Mouse (Mus musculus): ENCODE data around the gene Tenm4. TPM values are rescaled to one million over a fixed set of nuclear protein-coding genes. Genes with fewer than 3 reads are reported as not detected.

Tenm4 gene
- polyA plus RNA-seq, 1 experiment from 2014 or later, result 49.7 TPM

GRCm38 (mm10) chr7:96523673-96524072 is 352.6 kb downstream of the Tenm4 start:
- Histone ChIP-seq H3K27me3 (replicated peaks) (no peaks in the 10 kb centered on the region), H3K36me3 (no peaks in the 10 kb centered on the region), H3K4me3 (replicated peaks) (no peak overlapping the region), H3K27ac (replicated peaks) (no peak overlapping the region), H3K4me1 (0 out of 2 replicates have a peak, but pooled peaks cover 5% of the 10 kb centered on the region), H3K4me2 (no peak overlapping the region), H3K9ac (replicated peaks) (no peak overlapping the region), H3K9me3 (replicated peaks) (no peaks in the 10 kb centered on the region)
- WGBS, result 79% methylated on average over 2 of the region's 2 CpGs
- no peak for ATAC-seq (ENCODE audit: low FRiP score)

DNA sequence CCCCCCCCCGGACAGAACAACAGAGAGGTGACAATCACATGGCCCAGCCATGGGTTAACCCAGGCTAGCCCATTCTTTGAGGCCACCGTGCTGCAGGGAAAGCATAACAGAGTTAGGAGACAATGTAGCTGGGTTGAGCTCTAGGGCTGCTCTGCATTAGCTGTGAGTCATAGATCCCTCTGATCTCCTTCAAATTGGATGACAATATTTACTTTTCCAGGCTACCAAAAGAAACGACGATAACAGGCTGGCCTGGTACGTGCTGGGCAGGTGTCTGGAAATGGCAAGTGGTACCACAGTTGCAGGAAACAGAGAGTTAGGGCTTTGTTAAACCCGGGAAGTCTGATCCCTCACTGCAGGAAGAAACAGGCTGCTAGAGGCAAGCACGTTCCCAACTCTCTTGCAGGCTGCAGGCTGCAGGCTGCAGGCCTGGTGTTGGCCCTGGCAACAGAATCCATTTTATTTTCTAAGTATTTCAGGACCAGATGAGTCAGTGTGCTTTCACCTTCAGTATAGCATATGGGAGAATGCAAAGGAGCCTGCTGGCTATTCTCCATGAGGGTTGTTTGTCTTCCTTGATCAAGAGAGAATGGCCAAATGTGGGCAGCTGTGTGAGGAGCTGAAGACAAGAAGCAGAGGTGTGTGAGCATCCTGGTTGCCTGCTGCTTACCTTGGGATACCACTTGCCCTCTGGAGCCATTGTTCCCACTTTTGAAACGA is 353.6 kb downstream of the Tenm4 start:
- no peaks in the 10 kb centered on the region for H3K36me3 ChIP-seq
- 78% methylated on average over 8 of the region's 8 CpGs for WGBS
- no peak overlapping the region for H3K27ac ChIP-seq (replicated peaks)
- H3K4me1 ChIP-seq, result 0 out of 2 replicates have a peak, but pooled peaks cover 5% of the 10 kb centered on the region
- H3K4me3 ChIP-seq (replicated peaks), result no peak overlapping the region
- H3K4me2 ChIP-seq, result no peak overlapping the region
- no peaks in the 10 kb centered on the region for H3K27me3 ChIP-seq (replicated peaks)
- ATAC-seq (ENCODE audit: low FRiP score), result no peak
- H3K9me3 ChIP-seq (replicated peaks), result no peaks in the 10 kb centered on the region
- H3K9ac ChIP-seq (replicated peaks), result no peak overlapping the region

- ATAC-seq (ENCODE audit: low FRiP score), result no peak
- WGBS, result 52% methylated on average over 1 of the region's 1 CpGs
- H3K27ac ChIP-seq (replicated peaks), result no peak overlapping the region
Observed at GRCm38 (mm10) chr7:96525344-96525743, 354.3 kb downstream of the Tenm4 start.

DNA sequence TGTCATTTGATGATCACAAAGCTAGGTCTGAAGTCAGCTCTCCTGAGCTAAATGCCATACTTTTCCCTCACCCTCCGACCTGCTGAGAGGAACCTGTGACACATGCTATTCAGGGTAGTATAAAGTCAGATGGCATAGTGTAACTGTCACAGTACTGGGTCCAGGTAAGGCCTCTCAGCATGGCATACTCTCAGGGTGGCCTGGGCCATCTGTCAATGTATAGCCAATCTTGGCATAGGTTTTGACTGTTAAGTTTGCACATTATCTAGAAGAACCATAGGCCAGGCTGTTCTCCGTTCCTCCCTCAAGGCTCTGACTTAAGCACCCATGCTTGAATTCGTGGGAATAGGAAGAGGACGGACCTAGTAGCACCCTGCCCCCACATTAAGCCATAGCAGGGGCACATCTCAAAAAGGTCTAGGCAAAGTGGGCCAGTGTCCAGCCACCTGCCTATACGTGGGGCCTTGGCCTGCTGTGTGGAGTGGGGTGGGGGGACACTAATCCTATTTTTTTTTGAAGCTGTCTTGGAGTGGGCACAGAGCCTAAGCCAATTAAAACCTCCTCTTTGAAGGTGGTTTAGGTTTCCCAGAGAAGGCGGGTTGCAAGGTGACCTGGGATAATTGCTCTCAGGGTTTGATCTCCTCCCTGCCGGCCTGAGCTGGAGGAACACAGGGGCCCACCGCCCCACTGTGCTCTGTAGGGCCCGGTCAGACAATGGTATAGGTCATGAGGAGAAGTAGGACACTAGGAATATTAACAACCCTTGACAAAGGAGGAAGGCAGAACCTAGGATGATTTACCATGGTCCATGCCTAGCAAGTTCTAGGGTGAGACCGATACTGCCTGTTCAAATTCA is 359.8 kb downstream of the Tenm4 start:
- WGBS, result 56% methylated on average over 10 of the region's 10 CpGs
- H3K36me3 ChIP-seq, result no peaks in the 10 kb centered on the region
- no peak for ATAC-seq (ENCODE audit: low FRiP score)
- H3K9me3 ChIP-seq (replicated peaks), result no peaks in the 10 kb centered on the region
- H3K4me2 ChIP-seq, result no peak overlapping the region
- no peak overlapping the region for H3K27ac ChIP-seq (replicated peaks)
- peaks cover 5% of the 10 kb centered on the region; the same call in 1 of the 2 replicates for H3K4me1 ChIP-seq
- H3K27me3 ChIP-seq (replicated peaks), result no peaks in the 10 kb centered on the region
- H3K4me3 ChIP-seq (replicated peaks), result no peak overlapping the region
- H3K9ac ChIP-seq (replicated peaks), result no peak overlapping the region

More at GRCm38 (mm10) chr7:96525344-96525743, 354.3 kb downstream of the Tenm4 start:
- no peaks in the 10 kb centered on the region for H3K36me3 ChIP-seq
- H3K4me1 ChIP-seq, result 0 out of 2 replicates have a peak, but pooled peaks cover 5% of the 10 kb centered on the region
- H3K4me3 ChIP-seq (replicated peaks), result no peak overlapping the region
- no peak overlapping the region for H3K4me2 ChIP-seq
- no peaks in the 10 kb centered on the region for H3K9me3 ChIP-seq (replicated peaks)
- no peak overlapping the region for H3K9ac ChIP-seq (replicated peaks)
- no peaks in the 10 kb centered on the region for H3K27me3 ChIP-seq (replicated peaks)

DNA sequence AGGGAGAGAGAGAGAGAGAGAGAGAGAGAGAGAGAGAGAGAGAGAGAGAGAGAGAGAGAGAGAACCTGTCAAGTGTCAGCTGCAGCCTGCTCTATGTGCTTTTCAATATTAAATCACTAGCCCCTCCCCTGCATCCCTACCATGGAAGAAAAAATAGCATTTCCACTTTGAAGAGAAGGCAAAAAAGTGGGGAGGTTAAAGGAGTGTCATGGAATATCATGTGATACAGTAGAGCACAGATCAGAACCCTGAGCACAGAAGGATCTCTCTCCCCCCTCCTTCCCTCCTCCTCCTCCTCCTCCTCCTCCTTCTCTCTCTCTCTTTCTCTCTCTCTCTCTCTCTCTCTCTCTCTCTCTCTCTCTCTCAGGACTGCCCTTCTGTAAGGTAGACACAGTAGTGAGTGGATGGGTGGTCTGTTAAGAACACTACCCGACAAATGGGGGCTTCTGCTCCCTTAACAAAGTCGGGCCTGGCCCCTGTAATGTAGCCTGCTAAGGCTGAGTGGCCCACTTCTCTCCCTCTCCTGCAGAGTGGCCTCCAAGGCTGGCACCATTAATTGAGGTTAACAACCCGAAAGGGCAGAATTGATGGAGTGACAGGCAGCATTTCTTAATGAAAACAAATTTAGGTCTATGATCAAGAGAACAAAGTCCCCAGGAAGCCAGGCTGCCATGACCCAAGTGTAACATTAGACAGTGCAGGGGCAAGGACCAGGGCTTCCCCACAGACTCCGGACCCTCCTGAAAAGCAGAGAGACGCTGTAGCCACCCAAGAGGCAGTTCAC is 361.1 kb downstream of the Tenm4 start:
- no peak overlapping the region for H3K4me2 ChIP-seq
- ATAC-seq (ENCODE audit: low FRiP score), result no peak
- no peaks in the 10 kb centered on the region for H3K9me3 ChIP-seq (replicated peaks)
- 31% methylated on average over 5 of the region's 5 CpGs for WGBS
- H3K36me3 ChIP-seq, result no peaks in the 10 kb centered on the region
- H3K27me3 ChIP-seq (replicated peaks), result no peaks in the 10 kb centered on the region
- H3K4me3 ChIP-seq (replicated peaks), result no peak overlapping the region
- peaks cover 11% of the 10 kb centered on the region for H3K4me1 ChIP-seq
- H3K9ac ChIP-seq (replicated peaks), result no peak overlapping the region
- no peak overlapping the region for H3K27ac ChIP-seq (replicated peaks)

GRCm38 (mm10) chr7:96532804-96533400 is 361.9 kb downstream of the Tenm4 start:
- Histone ChIP-seq H3K4me1 (peaks cover 11% of the 10 kb centered on the region), H3K9me3 (replicated peaks) (no peaks in the 10 kb centered on the region), H3K27ac (replicated peaks) (no peak overlapping the region), H3K4me2 (no peak overlapping the region), H3K27me3 (replicated peaks) (no peaks in the 10 kb centered on the region), H3K4me3 (replicated peaks) (no peak overlapping the region), H3K9ac (replicated peaks) (no peak overlapping the region), H3K36me3 (no peaks in the 10 kb centered on the region)
- WGBS, result 90% methylated on average over 5 of the region's 5 CpGs
- no peak for ATAC-seq (ENCODE audit: low FRiP score)

- no peak overlapping the region for H3K27ac ChIP-seq (replicated peaks)
- H3K27me3 ChIP-seq (replicated peaks), result no peaks in the 10 kb centered on the region
- no peak overlapping the region for H3K4me3 ChIP-seq (replicated peaks)
- 49% methylated on average over 9 of the region's 9 CpGs for WGBS
- no peaks in the 10 kb centered on the region for H3K36me3 ChIP-seq
- no peaks in the 10 kb centered on the region for H3K9me3 ChIP-seq (replicated peaks)
- no peak for ATAC-seq (ENCODE audit: low FRiP score)
- H3K4me1 ChIP-seq, result peaks cover 20% of the 10 kb centered on the region
- no peak overlapping the region for H3K4me2 ChIP-seq
- no peak overlapping the region for H3K9ac ChIP-seq (replicated peaks)
Observed at GRCm38 (mm10) chr7:96536313-96536880, 365.4 kb downstream of the Tenm4 start.

DNA sequence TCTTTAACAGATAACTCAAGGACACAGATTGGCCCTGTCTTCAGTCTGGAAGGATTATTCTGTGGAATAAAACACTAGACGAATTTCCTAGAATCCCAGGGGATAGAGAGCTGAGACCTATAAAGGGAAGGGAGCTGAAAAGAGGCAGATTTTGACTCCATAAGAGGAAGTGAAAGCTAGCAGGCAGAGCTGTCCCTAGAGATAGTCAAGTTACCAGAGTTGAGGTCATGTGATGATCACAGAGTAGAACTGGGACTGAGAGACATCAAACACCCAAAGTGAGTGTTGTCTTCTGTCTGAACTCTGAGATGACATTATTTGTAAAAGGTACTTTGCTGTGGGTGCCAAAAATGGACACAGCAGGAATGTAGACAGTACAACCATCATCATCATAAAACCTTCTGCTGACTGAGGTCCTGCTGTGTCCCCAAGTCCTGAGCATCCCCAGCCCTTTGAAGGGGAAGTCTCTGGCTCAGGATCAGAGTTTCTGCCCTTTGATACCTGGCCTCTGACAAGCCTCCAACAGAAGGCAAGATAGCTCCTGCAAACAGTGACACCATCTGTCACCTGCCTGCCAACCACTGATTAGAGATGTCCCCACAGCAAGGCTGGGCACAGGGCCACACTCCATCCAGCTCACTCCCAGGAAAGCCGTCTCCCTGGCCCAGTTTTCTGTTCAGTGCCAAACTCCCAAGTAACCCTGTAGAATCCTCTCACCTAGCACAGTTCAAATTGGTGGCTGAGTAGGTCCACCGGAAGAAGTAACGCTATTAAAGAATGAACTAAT is 368.4 kb downstream of the Tenm4 start:
- Histone ChIP-seq H3K27me3 (replicated peaks) (no peaks in the 10 kb centered on the region), H3K9me3 (replicated peaks) (no peaks in the 10 kb centered on the region), H3K4me1 (peaks cover 20% of the 10 kb centered on the region), H3K27ac (replicated peaks) (no peak overlapping the region), H3K4me3 (replicated peaks) (no peak overlapping the region), H3K36me3 (no peaks in the 10 kb centered on the region), H3K9ac (replicated peaks) (no peak overlapping the region), H3K4me2 (no peak overlapping the region)
- no peak for ATAC-seq (ENCODE audit: low FRiP score)
- WGBS, result 81% methylated on average over 4 of the region's 4 CpGs

DNA sequence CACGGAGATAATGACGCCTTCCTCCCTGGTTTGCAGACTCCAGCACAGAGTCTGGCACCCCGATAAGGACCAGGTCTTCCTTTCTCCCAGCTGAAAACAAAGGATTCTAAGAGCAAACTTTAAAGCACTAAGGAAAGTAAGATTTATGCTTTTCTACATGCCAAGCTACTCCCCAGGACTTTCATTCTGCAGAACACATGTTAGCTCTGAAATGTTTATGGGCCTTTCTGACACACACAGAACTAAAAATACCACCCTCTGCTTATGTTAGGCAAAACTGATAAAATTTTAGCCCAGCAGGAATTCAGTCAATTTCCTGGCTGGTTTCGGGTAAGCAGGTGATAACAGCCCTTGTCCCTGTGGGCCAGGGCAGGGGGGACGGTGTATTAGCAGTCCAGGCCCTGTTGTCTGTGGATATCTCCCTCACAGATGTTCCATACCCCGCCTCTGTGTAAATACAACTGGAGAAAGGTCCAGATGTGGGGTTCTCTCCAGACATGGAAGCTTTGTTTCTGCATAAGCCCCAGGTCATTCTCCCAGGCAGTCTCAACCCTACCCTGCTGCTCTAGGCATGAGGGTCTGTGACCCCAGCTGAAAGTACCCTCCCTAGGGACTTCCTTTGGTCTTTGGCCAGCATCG is 369.5 kb downstream of the Tenm4 start:
- H3K9ac ChIP-seq (replicated peaks), result no peak overlapping the region
- 67% methylated on average over 7 of the region's 7 CpGs for WGBS
- no peak overlapping the region for H3K4me2 ChIP-seq
- no peak overlapping the region; the same call in none of the 2 replicates for H3K27ac ChIP-seq (replicated peaks)
- no peaks in the 10 kb centered on the region for H3K36me3 ChIP-seq
- H3K4me1 ChIP-seq, result peaks cover 14% of the 10 kb centered on the region
- H3K4me3 ChIP-seq (replicated peaks), result no peak overlapping the region
- H3K27me3 ChIP-seq (replicated peaks), result no peaks in the 10 kb centered on the region
- no peak for ATAC-seq (ENCODE audit: low FRiP score)
- no peaks in the 10 kb centered on the region for H3K9me3 ChIP-seq (replicated peaks)

- Histone ChIP-seq H3K36me3 (no peaks in the 10 kb centered on the region), H3K9me3 (replicated peaks) (no peaks in the 10 kb centered on the region), H3K4me1 (0 out of 2 replicates have a peak, but pooled peaks cover 2% of the 10 kb centered on the region), H3K9ac (replicated peaks) (no peak overlapping the region), H3K27ac (replicated peaks) (no peak overlapping the region), H3K4me3 (replicated peaks) (no peak overlapping the region), H3K4me2 (no peak overlapping the region), H3K27me3 (replicated peaks) (no peaks in the 10 kb centered on the region)
- no peak for ATAC-seq (ENCODE audit: low FRiP score)
- 51% methylated on average over 5 of the region's 5 CpGs for WGBS
Observed at GRCm38 (mm10) chr7:96545979-96546378, 374.9 kb downstream of the Tenm4 start.

All from neural tube, embryonic 15.5 days (tissue).